Mouse (Mus musculus) thymus, adult 2 months (tissue): ENCODE results near the gene Ackr2.

Experiments
- CTCF ChIP-seq: fragments of 200-500 bp; IDR thresholded peaks from 2 replicates; pipeline ENCODE4 v1.5.1; 2012; ENCODE audit warnings: mild to moderate bottlenecking, control low read depth, low read length, moderate library complexity, borderline replicate concordance; ENCODE audit not compliant: control insufficient read depth, poor library complexity, insufficient read depth; ENCODE audit errors: extremely low read depth
- POLR2A ChIP-seq: fragments of 200-500 bp; IDR thresholded peaks from 2 replicates; pipeline ENCODE4 v1.6.1; 2012; ENCODE audit warnings: mild to moderate bottlenecking, low read length, control low read depth, moderate library complexity; ENCODE audit not compliant: control insufficient read depth, poor library complexity, insufficient read depth; ENCODE audit errors: extremely low read depth

DNA sequence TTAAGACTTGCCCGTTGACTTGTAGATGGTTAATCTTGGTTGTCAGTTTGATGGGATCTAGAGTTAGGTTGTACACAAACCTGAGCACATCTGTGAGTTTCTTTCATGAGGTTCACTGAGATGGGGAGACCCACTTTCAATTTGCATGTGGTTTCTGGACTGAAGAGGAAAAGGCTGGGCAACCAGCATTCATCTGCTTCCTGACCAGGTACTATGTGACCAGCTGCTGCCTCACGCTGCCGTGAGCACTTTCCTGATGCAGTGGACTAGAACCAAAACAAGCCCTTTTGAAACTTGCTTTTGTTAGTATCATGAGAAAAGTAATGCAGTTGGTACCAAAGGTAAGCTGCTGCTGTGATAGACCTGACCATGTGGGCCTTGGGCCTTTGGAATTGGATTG lies 44.9 kb downstream of the Ackr2 start:
- TF ChIP-seq CTCF, result no peak
- TF ChIP-seq POLR2A, result no peak
